Mouse (Mus musculus): Measurements from ENCODE around the gene Rsbn1l.
A peak's percentile ranks its signal among the peaks of the same experiment; 100 is the strongest.

- no peak for TF ChIP-seq CTCF (IDR thresholded peaks at IDR 0.05; ENCODE audit: control insufficient read depth, insufficient read depth, insufficient read length)
- peak; percentile 71 for TF ChIP-seq CEBPB (IDR thresholded peaks at IDR 0.05; ENCODE audit: low read depth)
- no peak for TF ChIP-seq MAX (IDR thresholded peaks at IDR 0.05)
- no peak for TF ChIP-seq MYOD1 (IDR thresholded peaks at IDR 0.05; ENCODE audit: control insufficient read depth, insufficient read length, low read depth)
- no peak for TF ChIP-seq MYOG (IDR thresholded peaks at IDR 0.05; ENCODE audit: control insufficient read depth, extremely low read depth, insufficient read length)
- TF ChIP-seq USF1 (IDR thresholded peaks at IDR 0.05; ENCODE audit: low read depth), result no peak
- no peak for TF ChIP-seq FOSL1 (IDR thresholded peaks at IDR 0.05; ENCODE audit: insufficient read depth, low read length, poor library complexity, severe bottlenecking)
These were observed 26.5 kb downstream of the Rsbn1l start for GRCm38 (mm10) chr5:20929669-20930151.
